Mouse (Mus musculus) limb, embryonic 11.5 days (tissue): ENCODE measurements around the gene Eef1g. TPM values are rescaled to one million over a fixed set of nuclear protein-coding genes. Genes with fewer than 3 reads are reported as not detected.

Source experiments
- ATAC-seq: fragments of 200-750 bp; cut with Nextera tagmentation; 2 replicates; pipeline ENCODE4 v1.8.0; 2017; ENCODE audit warnings: low read depth; ENCODE audit not compliant: insufficient number of reproducible peaks, low FRiP score, low TSS enrichment
- DNase-seq: peaks from one replicate; pipeline ENCODE4 v3.0.0-alpha.2; 2015; ENCODE audit warnings: low spot score
- H3K27ac ChIP-seq: fragments of 300-500 bp; sonication (generic); replicated peaks from 2 replicates; pipeline ENCODE4 v1.5.1; 2014; ENCODE audit warnings: low read depth, mild to moderate bottlenecking, low read length
- H3K27me3 ChIP-seq: fragments of 300-500 bp; sonication (generic); 2 replicates; pipeline ENCODE4 v1.6.1; 2014; ENCODE audit warnings: mild to moderate bottlenecking, low read length, mixed read lengths; ENCODE audit not compliant: control insufficient read depth, insufficient read depth
- H3K36me3 ChIP-seq: fragments of 300-500 bp; sonication (generic); 2 replicates; pipeline ENCODE4 v1.6.1; 2014; ENCODE audit warnings: mild to moderate bottlenecking, low read length, moderate library complexity, mixed read lengths; ENCODE audit not compliant: control insufficient read depth, insufficient read depth
- H3K4me1 ChIP-seq: fragments of 300-500 bp; sonication (generic); 2 replicates; pipeline ENCODE4 v1.6.1; 2014; ENCODE audit warnings: low read length, mixed read lengths; ENCODE audit not compliant: control insufficient read depth, insufficient read depth
- H3K4me2 ChIP-seq: fragments of 300-500 bp; sonication (generic); 2 replicates; pipeline ENCODE4 v1.6.1; 2014; ENCODE audit warnings: low read depth, mild to moderate bottlenecking, moderate library complexity; ENCODE audit not compliant: severe bottlenecking
- H3K4me3 ChIP-seq: fragments of 300-500 bp; sonication (generic); 2 replicates; pipeline ENCODE4 v1.5.1; 2014; ENCODE audit warnings: low read depth, low read length
- H3K9ac ChIP-seq: fragments of 300-500 bp; sonication (generic); 2 replicates; pipeline ENCODE4 v1.6.1; 2014; ENCODE audit warnings: mild to moderate bottlenecking, low read length
- H3K9me3 ChIP-seq: fragments of 300-500 bp; sonication (generic); 2 replicates; pipeline ENCODE4 v1.6.1; 2016; ENCODE audit warnings: low read length; ENCODE audit not compliant: control insufficient read depth
- WGBS: fragments of 180-500 bp; shearing (Covaris S2); extraction: QIAGEN DNeasy Blood & Tissue Kit; methylation state at CpG from one replicate; pipeline ENCODE4 v1.1.7; 2014; 5-methylcytosine and 5-hydroxymethylcytosine counted together
- polyA plus RNA-seq: library from polyadenylated mRNA; unstranded; fragments of >200 nt; fragmentation: Nextera tagmentation; extraction: Ambion mirVana; gene quantifications from 2 replicates; pipeline ENCODE4 v1.2.1, GENCODE M21; 2014

Eef1g gene
- polyA plus RNA-seq, 1 experiment from 2014 or later, result 588 TPM

GRCm38 (mm10) chr19:8983150-8983650, 16.4 kb downstream of the Eef1g start:
- H3K27ac ChIP-seq, result no peak overlapping the region
- 47% methylated on average over 4 of the region's 4 CpGs for WGBS

GRCm38 (mm10) chr19:8984255-8984868, 17.5 kb downstream of the Eef1g start:
- H3K9ac ChIP-seq, result no peak overlapping the region
- peaks cover 13% of the 10 kb centered on the region for H3K4me1 ChIP-seq
- peak; percentile 48 for DNase-seq
- H3K27ac ChIP-seq, result no peak overlapping the region
- ATAC-seq, result no peak
- H3K27me3 ChIP-seq, result 0 out of 2 replicates have a peak, but pooled peaks cover 6% of the 10 kb centered on the region
- H3K36me3 ChIP-seq, result peaks cover 5% of the 10 kb centered on the region; the same call in 1 of the 2 replicates
- H3K4me3 ChIP-seq, result no peak overlapping the region
- H3K9me3 ChIP-seq, result no peaks in the 10 kb centered on the region
- WGBS, result 28% methylated on average over 7 of the region's 7 CpGs
- 0 out of 2 replicates have a peak overlapping the region, but pooled peaks have one; percentile 10 for H3K4me2 ChIP-seq

More at GRCm38 (mm10) chr19:8983150-8983650, 16.4 kb downstream of the Eef1g start:
- Histone ChIP-seq H3K9ac (no peak overlapping the region), H3K36me3 (peaks cover 13% of the 10 kb centered on the region; the same call in 1 of the 2 replicates), H3K4me3 (no peak overlapping the region), H3K4me1 (peaks cover 8% of the 10 kb centered on the region), H3K27me3 (0 out of 2 replicates have a peak, but pooled peaks cover 3% of the 10 kb centered on the region), H3K4me2 (no peak overlapping the region), H3K9me3 (no peaks in the 10 kb centered on the region)
- DNase-seq, result no peak
- no peak for ATAC-seq

GRCm38 (mm10) chr19:8985891-8986290, 19.1 kb downstream of the Eef1g start:
- ATAC-seq (no peak), DNase-seq (no peak)
- Histone ChIP-seq H3K9ac (no peak overlapping the region), H3K9me3 (no peaks in the 10 kb centered on the region), H3K36me3 (no peaks in the 10 kb centered on the region), H3K27me3 (0 out of 2 replicates have a peak, but pooled peaks cover 6% of the 10 kb centered on the region), H3K27ac (no peak overlapping the region), H3K4me3 (no peak overlapping the region), H3K4me2 (no peak overlapping the region), H3K4me1 (peaks cover 16% of the 10 kb centered on the region)
- WGBS, result 74% methylated on average over 5 of the region's 5 CpGs

DNA sequence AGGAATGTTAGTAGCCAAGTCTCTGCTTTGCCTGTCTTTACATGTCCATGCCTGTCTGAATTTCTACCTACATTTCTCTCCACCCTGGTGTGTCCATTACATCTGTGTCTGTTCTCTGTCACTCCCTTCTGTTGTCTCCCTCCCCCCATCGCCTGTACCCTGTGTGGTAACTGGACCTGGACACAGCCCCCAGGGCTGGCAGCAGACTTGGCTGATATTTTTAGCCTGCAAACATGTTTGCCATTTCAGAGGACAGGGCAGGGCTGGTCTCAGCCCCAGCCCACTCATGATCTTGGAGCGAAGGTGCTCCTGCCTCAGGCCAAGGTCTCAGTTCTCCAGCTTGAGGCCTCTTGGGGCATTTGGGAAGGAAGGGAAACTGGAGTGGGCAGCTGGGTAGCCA, 21.0 kb downstream of the Eef1g start:
- 57% methylated on average over 2 of the region's 2 CpGs for WGBS
- H3K4me2 ChIP-seq, result 0 out of 2 replicates have a peak overlapping the region, but pooled peaks have one; percentile 15
- peaks cover 29% of the 10 kb centered on the region for H3K4me1 ChIP-seq
- H3K9me3 ChIP-seq, result no peaks in the 10 kb centered on the region
- DNase-seq, result no peak
- H3K27me3 ChIP-seq, result 0 out of 2 replicates have a peak, but pooled peaks cover 6% of the 10 kb centered on the region
- no peaks in the 10 kb centered on the region for H3K36me3 ChIP-seq
- ATAC-seq, result no peak
- no peak overlapping the region; the same call in 1 of the 2 replicates for H3K27ac ChIP-seq
- no peak overlapping the region for H3K9ac ChIP-seq
- H3K4me3 ChIP-seq, result no peak overlapping the region

DNA sequence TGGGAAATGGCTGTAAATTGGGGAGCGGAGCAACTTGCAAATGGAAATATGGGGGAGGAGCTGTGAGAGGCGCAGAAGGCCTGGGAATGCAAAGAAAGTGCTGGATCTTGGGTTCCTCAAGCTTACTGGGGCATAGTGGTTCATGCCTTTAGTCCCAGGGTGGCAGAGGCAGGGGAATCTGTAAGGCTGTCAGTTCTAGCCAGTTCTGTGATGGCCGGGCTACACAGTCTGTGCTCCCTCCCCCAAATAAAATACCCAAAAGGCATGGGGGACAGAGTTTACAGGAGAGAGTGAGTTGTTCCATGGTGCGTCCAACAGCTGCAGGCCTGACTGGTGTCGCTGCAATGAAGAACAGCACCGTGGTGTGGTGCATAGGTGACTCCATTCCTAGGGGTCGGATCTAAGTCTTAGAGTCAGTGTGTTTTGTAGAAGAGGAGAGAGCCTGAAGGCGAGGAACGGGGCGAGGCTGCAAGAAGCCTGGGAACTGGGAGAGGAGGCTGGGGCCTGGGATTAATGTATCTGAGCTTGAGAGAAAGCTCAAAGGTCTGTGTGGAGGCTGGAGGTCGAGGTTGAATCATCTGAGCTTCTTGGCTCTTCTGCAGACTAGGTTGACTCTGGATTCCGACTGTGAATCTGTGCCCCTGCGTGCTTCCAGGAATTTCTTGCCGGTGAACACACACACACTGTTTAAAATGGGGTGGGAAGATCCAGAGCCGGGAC, 21.7 kb downstream of the Eef1g start:
- 10% methylated on average over 15 of the region's 15 CpGs for WGBS
- Histone ChIP-seq H3K27ac (no peak overlapping the region; the same call in 1 of the 2 replicates), H3K4me1 (peaks cover 36% of the 10 kb centered on the region), H3K4me2 (peak overlapping the region; percentile 91), H3K9me3 (no peaks in the 10 kb centered on the region), H3K9ac (peak overlapping the region; percentile 78; the same call in 1 of the 2 replicates), H3K27me3 (0 out of 2 replicates have a peak, but pooled peaks cover 6% of the 10 kb centered on the region), H3K4me3 (peak overlapping the region; percentile 78), H3K36me3 (no peaks in the 10 kb centered on the region)
- DNase-seq, result no peak
- no peak; the same call in 1 of the 2 replicates for ATAC-seq

GRCm38 (mm10) chr19:8989066-8989566, 22.3 kb downstream of the Eef1g start, which contains the start of gene Ahnak:
Gene Ahnak, plus strand, starts transcription at chr19:8989284.
- H3K27ac ChIP-seq, result peak within 1 kb of the TSS; percentile 83
- ATAC-seq (peak; percentile 48), DNase-seq (peak; percentile 79)
- H3K4me1 ChIP-seq, result peaks cover 36% of the 10 kb centered on the region
- H3K4me2 ChIP-seq, result peak within 1 kb of the TSS; percentile 91
- 0 out of 2 replicates have a peak, but pooled peaks cover 6% of the 10 kb centered on the region for H3K27me3 ChIP-seq
- peak within 1 kb of the TSS; percentile 78 for H3K4me3 ChIP-seq
- no peaks in the 10 kb centered on the region for H3K36me3 ChIP-seq
- H3K9me3 ChIP-seq, result no peaks in the 10 kb centered on the region
- WGBS, result 1% methylated on average over 39 of the region's 42 CpGs
- peak within 1 kb of the TSS; percentile 78 for H3K9ac ChIP-seq

GRCm38 (mm10) chr19:8989567-8990431, 23.0 kb downstream of the Eef1g start:
- Histone ChIP-seq H3K4me1 (peaks cover 32% of the 10 kb centered on the region), H3K9me3 (no peaks in the 10 kb centered on the region), H3K36me3 (no peaks in the 10 kb centered on the region), H3K4me2 (peak overlapping the region; percentile 91), H3K27ac (peak overlapping the region; percentile 83), H3K9ac (peak overlapping the region; percentile 78), H3K27me3 (0 out of 2 replicates have a peak, but pooled peaks cover 6% of the 10 kb centered on the region), H3K4me3 (peak overlapping the region; percentile 78)
- under 1% methylated on average over 53 of the region's 53 CpGs for WGBS
- peak; percentile 89 for DNase-seq
- ATAC-seq, result peak; percentile 92
